Mouse (Mus musculus): ENCODE results near the gene Kcnip2. TPM values are rescaled to one million over a fixed set of nuclear protein-coding genes. Genes with fewer than 3 reads are reported as not detected.

Kcnip2 gene
- polyA plus RNA-seq, 1 experiment from 2014 or later, result 0.66 TPM

DNA sequence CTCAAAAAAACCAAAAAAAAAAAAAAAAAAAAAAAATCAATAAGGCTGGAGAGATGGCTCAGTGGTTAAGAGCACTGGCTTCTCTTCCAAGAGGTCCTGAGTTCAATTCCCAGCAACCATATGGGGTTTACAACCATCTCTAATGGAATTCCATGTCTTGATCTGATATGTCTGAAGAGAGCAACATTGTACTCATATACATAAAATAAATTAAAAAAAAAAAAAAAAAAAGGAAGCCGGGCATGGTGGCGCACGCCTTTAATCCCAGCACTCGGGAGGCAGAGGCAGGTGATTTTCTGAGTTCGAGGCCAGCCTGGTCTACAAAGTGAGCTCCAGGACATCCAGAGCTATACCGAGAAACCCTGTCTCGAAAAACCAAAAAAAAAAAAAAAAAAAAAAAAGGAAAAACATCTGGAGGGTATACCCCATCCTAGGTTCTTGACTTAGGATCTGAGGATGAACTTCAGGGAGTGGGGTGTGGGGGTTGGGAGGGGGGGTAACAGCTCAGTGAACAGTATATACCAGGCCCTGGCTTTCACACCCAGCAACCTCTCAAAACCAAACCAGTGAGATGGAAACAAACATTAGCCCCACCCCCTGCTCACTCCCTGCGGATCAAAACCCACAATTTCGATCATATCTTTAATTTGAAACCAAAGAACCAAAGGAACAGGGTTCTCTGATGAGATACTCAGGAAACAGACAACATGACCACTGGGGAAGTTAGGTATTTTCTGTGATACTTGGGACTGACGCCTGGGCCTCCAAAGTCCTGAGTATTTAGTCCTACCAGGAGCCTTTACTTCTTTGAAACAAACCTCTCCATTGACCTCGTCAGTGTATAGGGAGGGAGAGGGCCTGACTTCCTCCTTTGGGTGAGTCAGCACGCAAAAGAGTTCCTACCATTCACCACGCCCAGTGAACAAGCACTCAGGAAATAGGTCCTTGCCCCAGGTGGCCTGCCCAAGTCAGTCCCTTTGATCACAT lies 25.7 kb downstream of the Kcnip2 start:
- ATAC-seq (ENCODE audit: low FRiP score) (no peak), DNase-seq (ENCODE audit: low spot score, missing footprints) (peak; percentile 17)
- no peaks in the 10 kb centered on the region for H3K4me1 ChIP-seq (ENCODE audit: control insufficient read depth, insufficient read depth, low read length)
- H3K4me2 ChIP-seq, result no peak overlapping the region
- no peak overlapping the region for H3K4me3 ChIP-seq (ENCODE audit: low read depth, low read length)
- H3K9me3 ChIP-seq (ENCODE audit: control insufficient read depth, low read length), result no peaks in the 10 kb centered on the region
- no peaks in the 10 kb centered on the region for H3K27me3 ChIP-seq (ENCODE audit: control insufficient read depth, insufficient read depth, low read length)
- H3K27ac ChIP-seq (ENCODE audit: low read depth, low read length), result no peak overlapping the region
- 83% methylated on average over 13 of the region's 13 CpGs for WGBS
- H3K9ac ChIP-seq (ENCODE audit: low read length), result no peak overlapping the region
- no peaks in the 10 kb centered on the region for H3K36me3 ChIP-seq (ENCODE audit: control insufficient read depth, insufficient read depth, low read length)

DNA sequence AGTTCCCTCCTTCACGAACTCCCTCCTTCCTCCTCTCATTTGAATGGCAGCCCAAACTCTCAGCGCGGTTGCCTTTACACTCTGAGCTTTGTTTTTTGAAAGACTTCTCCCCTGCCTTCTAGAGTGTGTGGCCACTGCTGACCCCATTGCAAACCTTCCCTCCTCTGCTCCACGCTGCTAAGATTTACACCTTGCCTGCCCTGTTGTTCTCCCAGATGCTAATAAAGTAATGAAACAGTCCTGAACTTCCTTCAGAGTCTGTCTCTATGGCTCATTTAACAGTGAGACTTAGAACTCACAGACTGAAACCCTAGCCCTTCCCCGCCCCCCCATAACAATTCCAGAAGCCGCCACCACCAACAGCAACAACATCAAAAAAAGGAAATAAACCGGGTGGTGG lies 26.5 kb downstream of the Kcnip2 start:
- H3K27me3 ChIP-seq (ENCODE audit: control insufficient read depth, insufficient read depth, low read length), result no peaks in the 10 kb centered on the region
- H3K4me1 ChIP-seq (ENCODE audit: control insufficient read depth, insufficient read depth, low read length), result no peaks in the 10 kb centered on the region
- H3K4me3 ChIP-seq (ENCODE audit: low read depth, low read length), result no peak overlapping the region
- 79% methylated on average over 7 of the region's 7 CpGs for WGBS
- DNase-seq (ENCODE audit: low spot score, missing footprints) (peak; percentile 2), ATAC-seq (ENCODE audit: low FRiP score) (no peak)
- H3K9ac ChIP-seq (ENCODE audit: low read length), result no peak overlapping the region
- no peaks in the 10 kb centered on the region for H3K9me3 ChIP-seq (ENCODE audit: control insufficient read depth, low read length)
- H3K4me2 ChIP-seq, result no peak overlapping the region
- no peaks in the 10 kb centered on the region for H3K36me3 ChIP-seq (ENCODE audit: control insufficient read depth, insufficient read depth, low read length)
- no peak overlapping the region for H3K27ac ChIP-seq (ENCODE audit: low read depth, low read length)

DNA sequence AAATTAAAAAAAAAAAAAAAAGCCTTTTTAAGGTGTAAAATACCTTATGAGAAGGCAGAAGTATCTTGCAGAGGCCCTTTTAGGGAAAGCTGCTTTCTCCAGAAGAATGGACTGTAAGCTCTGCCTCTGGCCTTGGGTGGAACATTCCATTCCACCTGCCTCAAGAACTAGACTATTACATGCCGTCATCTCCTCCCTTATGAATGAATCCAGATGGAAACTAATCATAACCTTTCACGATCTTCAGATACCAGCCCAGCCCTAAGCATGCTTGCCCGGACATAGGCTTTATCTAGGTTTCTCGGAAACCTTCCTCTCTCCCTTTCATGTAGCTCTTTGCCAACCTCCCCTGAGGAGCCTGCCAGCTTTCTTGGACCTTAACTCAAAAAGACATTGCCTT lies 27.5 kb downstream of the Kcnip2 start:
- Histone ChIP-seq H3K4me3 (ENCODE audit: low read depth, low read length) (no peak overlapping the region), H3K27me3 (ENCODE audit: control insufficient read depth, insufficient read depth, low read length) (no peaks in the 10 kb centered on the region), H3K4me2 (no peak overlapping the region), H3K4me1 (ENCODE audit: control insufficient read depth, insufficient read depth, low read length) (no peaks in the 10 kb centered on the region), H3K36me3 (ENCODE audit: control insufficient read depth, insufficient read depth, low read length) (no peaks in the 10 kb centered on the region), H3K9ac (ENCODE audit: low read length) (no peak overlapping the region), H3K9me3 (ENCODE audit: control insufficient read depth, low read length) (no peaks in the 10 kb centered on the region), H3K27ac (ENCODE audit: low read depth, low read length) (no peak overlapping the region)
- DNase-seq (ENCODE audit: low spot score, missing footprints) (peak; percentile 53), ATAC-seq (ENCODE audit: low FRiP score) (no peak)
- WGBS, result 95% methylated on average over 4 of the region's 4 CpGs

DNA sequence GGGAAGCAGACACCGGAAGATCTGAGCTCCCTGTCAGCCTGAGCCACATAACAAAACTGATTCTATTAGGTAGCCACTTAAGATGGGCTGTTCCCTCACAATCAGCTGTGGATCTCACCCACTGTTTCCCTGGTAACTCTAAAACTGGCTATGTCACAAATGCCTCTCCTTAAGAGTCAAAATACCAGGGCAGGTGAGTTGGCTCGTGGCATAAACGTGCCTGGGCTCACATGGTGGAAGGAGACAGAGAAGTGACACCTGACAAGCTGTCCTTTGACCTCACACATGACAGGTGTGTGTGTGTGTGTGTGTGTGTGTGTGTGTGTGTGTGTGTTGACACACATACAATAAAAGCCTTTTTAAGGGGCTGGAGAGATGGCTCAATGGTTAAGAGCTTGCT lies 28.4 kb downstream of the Kcnip2 start:
- DNase-seq (ENCODE audit: low spot score, missing footprints), result peak; percentile 44
- Histone ChIP-seq H3K27ac (ENCODE audit: low read depth, low read length) (no peak overlapping the region), H3K4me2 (no peak overlapping the region), H3K27me3 (ENCODE audit: control insufficient read depth, insufficient read depth, low read length) (no peaks in the 10 kb centered on the region), H3K9me3 (ENCODE audit: control insufficient read depth, low read length) (no peaks in the 10 kb centered on the region), H3K4me1 (ENCODE audit: control insufficient read depth, insufficient read depth, low read length) (no peaks in the 10 kb centered on the region), H3K36me3 (ENCODE audit: control insufficient read depth, insufficient read depth, low read length) (no peaks in the 10 kb centered on the region), H3K9ac (ENCODE audit: low read length) (no peak overlapping the region), H3K4me3 (ENCODE audit: low read depth, low read length) (no peak overlapping the region)
- WGBS, result 84% methylated on average over 3 of the region's 3 CpGs
- ATAC-seq (ENCODE audit: low FRiP score), result no peak

DNA sequence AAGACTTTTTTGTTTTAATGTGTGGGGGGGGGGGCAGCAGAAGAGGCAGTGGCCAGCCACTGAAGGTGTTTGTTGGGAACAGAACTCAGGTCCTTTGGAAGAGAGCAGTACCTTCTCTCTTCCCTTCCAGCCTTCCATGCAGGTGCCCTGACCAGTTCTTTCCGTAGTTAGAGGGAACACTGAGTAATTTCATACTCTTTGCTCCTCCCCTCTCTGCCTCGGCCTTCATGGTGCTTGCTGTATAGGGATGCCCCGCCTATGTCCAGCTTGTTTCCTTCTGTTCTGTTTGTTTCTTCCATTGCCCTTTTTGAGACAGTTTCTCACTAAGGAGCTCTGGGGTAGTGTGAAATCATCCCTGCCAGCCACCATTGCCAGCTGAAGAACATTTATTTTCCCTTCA lies 30.4 kb downstream of the Kcnip2 start:
- whole genome bisulfite sequencing, result 76% methylated on average over 3 of the region's 3 CpGs
- Histone ChIP-seq H3K9me3 (ENCODE audit: control insufficient read depth, low read length) (no peaks in the 10 kb centered on the region), H3K27ac (ENCODE audit: low read depth, low read length) (no peak overlapping the region), H3K4me2 (no peak overlapping the region), H3K27me3 (ENCODE audit: control insufficient read depth, insufficient read depth, low read length) (no peaks in the 10 kb centered on the region), H3K4me1 (ENCODE audit: control insufficient read depth, insufficient read depth, low read length) (peaks cover 15% of the 10 kb centered on the region), H3K36me3 (ENCODE audit: control insufficient read depth, insufficient read depth, low read length) (no peaks in the 10 kb centered on the region), H3K9ac (ENCODE audit: low read length) (no peak overlapping the region), H3K4me3 (ENCODE audit: low read depth, low read length) (no peak overlapping the region)
- ATAC-seq (ENCODE audit: low FRiP score) (no peak), DNase-seq (ENCODE audit: low spot score, missing footprints) (no peak)

DNA sequence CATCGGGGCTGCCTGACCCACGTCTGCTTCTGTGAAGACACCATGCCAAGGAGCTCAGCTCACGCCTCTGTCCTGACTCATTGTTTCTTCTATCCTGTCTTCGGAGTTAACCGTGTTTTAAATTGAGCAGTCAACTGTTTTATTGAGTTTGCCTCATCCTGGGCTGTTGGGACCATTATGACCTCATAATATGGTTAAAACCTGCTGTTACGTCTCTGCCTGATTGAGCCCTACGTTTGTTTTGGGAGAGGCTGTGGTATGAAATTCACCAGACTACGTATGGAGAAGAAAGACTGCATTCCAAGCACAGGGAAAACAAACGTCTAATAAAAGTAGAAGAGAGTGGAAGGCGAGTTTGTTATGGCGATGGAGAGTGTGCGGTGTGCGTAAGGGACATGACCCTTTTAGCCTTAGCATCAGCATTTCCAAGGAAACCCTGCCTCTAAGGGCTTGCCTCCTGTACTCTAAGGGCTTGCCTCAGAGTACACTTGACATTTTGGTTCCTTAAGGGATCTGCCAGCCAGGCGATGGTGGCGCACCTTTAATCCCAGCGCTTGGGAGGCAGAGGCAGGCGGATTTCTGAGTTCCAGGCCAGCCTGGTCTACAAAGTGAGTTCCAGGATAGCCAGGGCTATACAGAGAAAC lies 31.8 kb downstream of the Kcnip2 start:
- 33% methylated on average over 17 of the region's 17 CpGs for WGBS

DNA sequence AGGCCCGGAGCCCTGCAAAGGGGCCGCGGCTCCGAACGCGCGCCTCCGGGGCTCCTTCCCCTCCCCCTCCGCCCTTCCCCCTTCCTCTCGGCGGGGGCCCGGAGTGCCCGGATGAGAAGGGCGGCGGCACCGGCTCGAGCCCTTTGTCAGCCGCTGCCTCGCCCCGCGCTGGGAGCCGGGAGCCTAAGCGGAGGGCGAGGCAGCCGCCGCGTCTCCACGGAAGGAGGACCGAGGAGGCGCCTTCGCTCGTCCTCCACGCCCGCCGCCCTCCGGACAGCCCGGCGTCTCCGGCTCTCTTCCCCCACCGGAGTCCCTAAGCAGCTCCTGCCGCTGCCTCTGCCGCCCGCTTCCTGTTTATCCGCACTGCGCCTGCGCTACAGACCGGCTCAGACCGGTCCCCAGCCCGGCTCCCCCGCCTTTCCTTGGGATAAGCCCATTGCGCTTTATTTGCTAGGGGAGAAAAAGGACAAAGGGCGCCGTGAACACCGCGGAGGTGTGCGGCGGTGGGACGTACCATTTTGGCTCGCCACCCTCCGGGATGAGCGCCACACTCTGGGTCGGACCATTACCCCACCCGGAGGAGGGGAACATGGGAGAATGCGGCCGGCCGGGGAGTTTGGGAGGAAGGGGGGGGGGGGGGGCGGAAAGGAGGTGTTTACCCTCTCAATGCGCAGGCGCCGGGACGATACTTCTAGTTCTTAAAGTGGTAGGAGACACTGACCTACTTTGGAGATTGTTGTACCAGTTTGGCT lies 32.5 kb downstream of the Kcnip2 start, which contains the start of gene Mgea5:
Gene Mgea5, minus strand, starts transcription at position 657 of the 752 bp plus-strand sequence.
- ATAC-seq (ENCODE audit: low FRiP score) (peak; percentile 97), DNase-seq (ENCODE audit: low spot score, missing footprints) (peak; percentile 99)
- Histone ChIP-seq H3K36me3 (ENCODE audit: control insufficient read depth, insufficient read depth, low read length) (no peaks in the 10 kb centered on the region), H3K27me3 (ENCODE audit: control insufficient read depth, insufficient read depth, low read length) (no peaks in the 10 kb centered on the region), H3K4me3 (ENCODE audit: low read depth, low read length) (peak within 1 kb of the TSS; percentile 100), H3K4me2 (peak within 1 kb of the TSS; percentile 76), H3K9me3 (ENCODE audit: control insufficient read depth, low read length) (no peaks in the 10 kb centered on the region), H3K27ac (ENCODE audit: low read depth, low read length) (peak within 1 kb of the TSS; percentile 98), H3K9ac (ENCODE audit: low read length) (peak within 1 kb of the TSS; percentile 98), H3K4me1 (ENCODE audit: control insufficient read depth, insufficient read depth, low read length) (peaks cover 17% of the 10 kb centered on the region)
- under 1% methylated on average over 48 of the region's 71 CpGs for WGBS

More for the DNA sequence above, 31.8 kb downstream of the Kcnip2 start:
- H3K27ac ChIP-seq (ENCODE audit: low read depth, low read length), result no peak overlapping the region
- peak overlapping the region; percentile 60 for H3K9ac ChIP-seq (ENCODE audit: low read length)
- no peaks in the 10 kb centered on the region for H3K36me3 ChIP-seq (ENCODE audit: control insufficient read depth, insufficient read depth, low read length)
- ATAC-seq (ENCODE audit: low FRiP score), result no peak
- peaks cover 17% of the 10 kb centered on the region for H3K4me1 ChIP-seq (ENCODE audit: control insufficient read depth, insufficient read depth, low read length)
- DNase-seq (ENCODE audit: low spot score, missing footprints), result no peak
- H3K4me2 ChIP-seq, result peak overlapping the region; percentile 59
- H3K9me3 ChIP-seq (ENCODE audit: control insufficient read depth, low read length), result no peaks in the 10 kb centered on the region
- H3K4me3 ChIP-seq (ENCODE audit: low read depth, low read length), result peak overlapping the region; percentile 100
- no peaks in the 10 kb centered on the region for H3K27me3 ChIP-seq (ENCODE audit: control insufficient read depth, insufficient read depth, low read length)

DNA sequence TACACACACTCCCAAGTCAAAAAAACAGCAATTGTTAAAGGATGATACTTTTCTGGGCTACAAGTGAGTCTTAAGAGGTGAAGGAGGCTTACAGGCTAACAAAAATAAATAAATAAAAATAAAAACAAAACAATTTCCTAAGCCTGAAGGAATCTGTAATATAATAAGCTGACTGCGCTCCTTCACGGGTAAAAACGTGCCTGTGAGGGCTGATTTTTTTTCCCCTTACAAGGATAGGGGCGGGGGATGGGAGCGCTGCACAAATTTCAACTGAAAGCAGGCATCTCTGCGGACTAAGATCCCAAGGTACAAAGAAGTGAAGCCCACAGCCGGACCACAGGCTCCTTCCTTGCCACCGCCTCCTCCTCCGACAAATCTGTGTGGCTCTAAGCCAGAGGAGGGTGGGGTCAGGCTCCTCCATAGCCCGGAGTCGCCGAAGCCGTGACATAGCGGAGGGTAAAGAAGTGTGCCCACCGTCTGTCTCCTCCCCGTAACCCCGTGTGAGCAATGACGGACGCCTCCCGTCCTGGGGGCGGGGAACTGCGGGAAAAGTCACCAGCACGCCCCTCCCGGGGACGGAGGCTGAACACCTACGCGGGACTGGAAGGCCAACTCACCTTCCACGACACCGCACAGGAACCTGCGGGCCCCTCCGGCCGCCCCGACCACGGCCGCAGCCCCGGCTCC lies 33.4 kb downstream of the Kcnip2 start:
- under 1% methylated on average over 33 of the region's 36 CpGs for WGBS

More for the DNA sequence above, 33.4 kb downstream of the Kcnip2 start:
- Histone ChIP-seq H3K27ac (ENCODE audit: low read depth, low read length) (peak overlapping the region; percentile 98), H3K36me3 (ENCODE audit: control insufficient read depth, insufficient read depth, low read length) (no peaks in the 10 kb centered on the region; the same call in 1 of the 2 replicates), H3K4me3 (ENCODE audit: low read depth, low read length) (peak overlapping the region; percentile 100), H3K27me3 (ENCODE audit: control insufficient read depth, insufficient read depth, low read length) (no peaks in the 10 kb centered on the region), H3K4me1 (ENCODE audit: control insufficient read depth, insufficient read depth, low read length) (peaks cover 17% of the 10 kb centered on the region), H3K4me2 (peak overlapping the region; percentile 76), H3K9me3 (ENCODE audit: control insufficient read depth, low read length) (no peaks in the 10 kb centered on the region), H3K9ac (ENCODE audit: low read length) (peak overlapping the region; percentile 98)
- DNase-seq (ENCODE audit: low spot score, missing footprints) (no peak), ATAC-seq (ENCODE audit: low FRiP score) (peak; percentile 61)

Measured in midbrain, embryonic 11.5 days (tissue).